Mouse (Mus musculus): ENCODE measurements around the gene Anks6.

DNA sequence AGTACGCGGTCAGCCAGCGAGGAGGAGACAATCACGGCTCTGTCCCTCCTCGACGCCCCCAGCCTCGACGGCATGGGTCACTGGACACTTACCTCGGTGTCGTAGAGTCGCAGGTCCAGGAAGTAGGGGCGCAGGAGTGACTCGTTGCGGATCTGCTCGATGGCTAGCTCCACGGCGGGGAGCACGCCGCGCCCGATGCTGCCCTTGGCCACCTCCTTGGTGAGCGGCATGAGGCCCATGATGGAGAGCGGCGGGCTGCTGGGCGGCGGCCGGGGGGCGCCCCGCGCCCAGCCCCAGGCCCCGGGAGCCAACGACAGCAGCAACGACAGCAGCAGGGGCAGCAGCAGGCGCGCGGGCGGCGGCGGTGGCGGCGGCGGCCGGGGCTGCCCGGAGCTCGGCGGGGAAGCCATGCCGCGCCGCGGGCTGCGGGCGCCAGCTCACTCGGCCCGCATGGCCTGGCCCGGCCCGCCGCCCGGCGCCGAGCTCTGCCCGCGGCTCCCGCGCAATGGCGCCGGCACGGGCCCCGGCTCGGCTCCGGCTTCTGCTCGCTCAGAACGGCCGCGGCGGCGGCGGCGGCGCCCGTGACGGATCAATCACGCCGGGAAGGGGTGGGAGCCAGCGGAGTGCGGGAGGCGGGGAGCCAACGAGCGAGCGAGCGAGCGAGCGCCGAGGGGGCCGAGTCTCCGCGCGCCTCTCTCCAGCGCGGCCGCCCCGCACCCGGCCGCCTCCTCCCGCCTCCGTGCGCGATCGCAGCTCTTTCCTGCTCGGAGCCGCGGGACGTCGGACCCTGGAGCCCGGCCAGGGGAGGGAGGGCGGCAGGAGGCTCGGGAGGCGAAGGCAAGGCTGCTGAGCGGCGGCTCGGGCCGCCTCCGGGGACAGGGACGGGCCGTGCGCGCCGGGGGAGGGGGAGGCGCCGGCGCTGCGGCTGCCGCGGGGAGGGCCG lies 65.9 kb downstream of the Anks6 start, which contains the start of gene Gabbr2:
- TF ChIP-seq POLR2AphosphoS2 (IDR thresholded peaks at IDR 0.05; ENCODE audit: insufficient read length, low read depth) = no peak
- no peak for TF ChIP-seq POLR2A (IDR thresholded peaks at IDR 0.05; ENCODE audit: insufficient read length, low read depth)
- TF ChIP-seq TCF3 (IDR thresholded peaks at IDR 0.05; ENCODE audit: insufficient read length, low read depth) = no peak
- TF ChIP-seq CEBPB (IDR thresholded peaks at IDR 0.05; ENCODE audit: insufficient read depth, poor library complexity, severe bottlenecking) = no peak
- no peak for TF ChIP-seq MYOD1 (IDR thresholded peaks at IDR 0.05; ENCODE audit: control insufficient read depth in 1 of 3, insufficient read length in 2 of 3, low read depth in 2 of 3)
- no peak for TF ChIP-seq E2F4 (IDR thresholded peaks at IDR 0.05; ENCODE audit: insufficient read depth)
- TF ChIP-seq USF1 (IDR thresholded peaks at IDR 0.05; ENCODE audit: low read depth) = no peak
- no peak for TF ChIP-seq SRF (IDR thresholded peaks at IDR 0.05; ENCODE audit: control insufficient read depth, insufficient read length, low read depth)
- TF ChIP-seq MAX (IDR thresholded peaks at IDR 0.05; ENCODE audit: low read depth) = no peak
- TF ChIP-seq TCF12 (IDR thresholded peaks at IDR 0.05; ENCODE audit: insufficient read depth, poor library complexity, severe bottlenecking) = no peak
- no peak for TF ChIP-seq MYOG (IDR thresholded peaks at IDR 0.05; ENCODE audit: control insufficient read depth in 1 of 3, insufficient read depth in 1 of 3, insufficient read length in 2 of 3, low read depth in 2 of 3)

Data from myocyte (in vitro differentiated cells).